Mouse (Mus musculus): ENCODE results near the gene Ciapin1. TPM values are rescaled to one million over a fixed set of nuclear protein-coding genes. Genes with fewer than 3 reads are reported as not detected.
A peak's percentile ranks its signal among the peaks of the same experiment; 100 is the strongest.

The Ciapin1 gene
- polyA plus RNA-seq, 1 experiment from 2014 or later: 112 TPM

GRCm38 (mm10) chr8:94771941-94772670 lies 66.1 kb downstream of the Ciapin1 start, which contains the start of gene Cx3cl1:
TSS of gene Cx3cl1 (plus strand) at chr8:94772009.
- no peak for TF ChIP-seq CTCF (IDR thresholded peaks at IDR 0.05; ENCODE audit: low read depth)
- H3K27ac ChIP-seq: peak within 1 kb of the TSS; percentile 60
- DNase-seq (ENCODE audit: low spot score): peak; percentile 86

GRCm38 (mm10) chr8:94770945-94771344 lies 67.2 kb downstream of the Ciapin1 start:
- H3K27ac ChIP-seq: no peak overlapping the region
- no peak overlapping the region for H3K4me2 ChIP-seq (ENCODE audit: low read length)
- H3K9me3 ChIP-seq (replicated peaks; ENCODE audit: low read length): no peaks in the 10 kb centered on the region
- no peak overlapping the region for H3K9ac ChIP-seq (ENCODE audit: low read depth, low read length)
- no peaks in the 10 kb centered on the region for H3K36me3 ChIP-seq (ENCODE audit: insufficient read depth, low read length)
- DNase-seq (ENCODE audit: low spot score) (peak; percentile 21), ATAC-seq (replicated peaks; ENCODE audit: low FRiP score, low read depth) (no peak; the same call in 1 of the 2 replicates)
- H3K4me3 ChIP-seq (replicated peaks; ENCODE audit: low read depth, low read length): no peak overlapping the region
- TF ChIP-seq CTCF (IDR thresholded peaks at IDR 0.05; ENCODE audit: low read depth): no peak
- 38% methylated on average over 6 of the region's 6 CpGs for WGBS
- H3K4me1 ChIP-seq (replicated peaks; ENCODE audit: insufficient read depth, low read length): peaks cover 9% of the 10 kb centered on the region; the same call in 1 of the 2 replicates
- peaks cover 4% of the 10 kb centered on the region; the same call in 1 of the 2 replicates for H3K27me3 ChIP-seq (ENCODE audit: insufficient read depth, low read length)

More at GRCm38 (mm10) chr8:94771941-94772670, 66.1 kb downstream of the Ciapin1 start, which contains the start of gene Cx3cl1:
- under 1% methylated on average over 38 of the region's 38 CpGs for WGBS
- peak within 1 kb of the TSS; percentile 59 for H3K9ac ChIP-seq (ENCODE audit: low read depth, low read length)
- peaks cover 4% of the 10 kb centered on the region; the same call in 1 of the 2 replicates for H3K27me3 ChIP-seq (ENCODE audit: insufficient read depth, low read length)
- H3K4me3 ChIP-seq (replicated peaks; ENCODE audit: low read depth, low read length): peak within 1 kb of the TSS; percentile 47
- no peaks in the 10 kb centered on the region for H3K9me3 ChIP-seq (replicated peaks; ENCODE audit: low read length)
- H3K4me1 ChIP-seq (replicated peaks; ENCODE audit: insufficient read depth, low read length): peaks cover 9% of the 10 kb centered on the region; the same call in 1 of the 2 replicates
- no peaks in the 10 kb centered on the region for H3K36me3 ChIP-seq (ENCODE audit: insufficient read depth, low read length)
- ATAC-seq (replicated peaks; ENCODE audit: low FRiP score, low read depth): peak; percentile 83
- H3K4me2 ChIP-seq (ENCODE audit: low read length): peak within 1 kb of the TSS; percentile 92

Other genes starting within 250 kb of the Ciapin1 start
- gene Rspry1, start 236.4 kb downstream of the Ciapin1 start, polyA plus RNA-seq (2015; fragmentation: Nextera tagmentation; extraction: Ambion mirVana): 31.0 and 33.1 TPM in 2 replicates
- 64.1 and 72.0 TPM in 2 replicates for gene Fam192a, start 236.4 kb downstream of the Ciapin1 start, polyA plus RNA-seq (2015; fragmentation: Nextera tagmentation; extraction: Ambion mirVana)
- 127 TPM in 2 replicates for gene Arl2bp, start 171.8 kb downstream of the Ciapin1 start, polyA plus RNA-seq (2015; fragmentation: Nextera tagmentation; extraction: Ambion mirVana)
- gene Pllp, start 142.1 kb downstream of the Ciapin1 start, polyA plus RNA-seq (2015; fragmentation: Nextera tagmentation; extraction: Ambion mirVana): 16.6 and 17.5 TPM in 2 replicates
- gene Ccl22, start 92.8 kb downstream of the Ciapin1 start, polyA plus RNA-seq (2015; fragmentation: Nextera tagmentation; extraction: Ambion mirVana): not detected in 2 replicates
- gene Cx3cl1, start 66.3 kb downstream of the Ciapin1 start, polyA plus RNA-seq (2015; fragmentation: Nextera tagmentation; extraction: Ambion mirVana): 21.5 and 23.4 TPM in 2 replicates
- gene Ccl17, start 27.9 kb downstream of the Ciapin1 start, polyA plus RNA-seq (2015; fragmentation: Nextera tagmentation; extraction: Ambion mirVana): 0.69 and 1.2 TPM in 2 replicates
- 101 and 108 TPM in 2 replicates for gene Coq9, start within 50 bp of the Ciapin1 start, polyA plus RNA-seq (2015; fragmentation: Nextera tagmentation; extraction: Ambion mirVana)
- gene Polr2c, start 19.1 kb upstream of the Ciapin1 start, polyA plus RNA-seq (2015; fragmentation: Nextera tagmentation; extraction: Ambion mirVana): 129 and 132 TPM in 2 replicates
- gene Dok4, start 38.0 kb upstream of the Ciapin1 start, polyA plus RNA-seq (2015; fragmentation: Nextera tagmentation; extraction: Ambion mirVana): 25.2 TPM in 2 replicates
- gene Ccdc102a, start 79.7 kb upstream of the Ciapin1 start, polyA plus RNA-seq (2015; fragmentation: Nextera tagmentation; extraction: Ambion mirVana): 17.5 and 20.0 TPM in 2 replicates
- gene Adgrg5, start 85.3 kb upstream of the Ciapin1 start, polyA plus RNA-seq (2015; fragmentation: Nextera tagmentation; extraction: Ambion mirVana): not detected in 2 replicates
- gene Adgrg1, start 136.4 kb upstream of the Ciapin1 start, polyA plus RNA-seq (2015; fragmentation: Nextera tagmentation; extraction: Ambion mirVana): 109 and 125 TPM in 2 replicates
- gene Adgrg3, start 179.3 kb upstream of the Ciapin1 start, polyA plus RNA-seq (2015; fragmentation: Nextera tagmentation; extraction: Ambion mirVana): 3.7 and 4.4 TPM in 2 replicates
- gene Drc7, start 216.7 kb upstream of the Ciapin1 start, polyA plus RNA-seq (2015; fragmentation: Nextera tagmentation; extraction: Ambion mirVana): not detected in 2 replicates
- gene Katnb1, start 242.8 kb upstream of the Ciapin1 start, polyA plus RNA-seq (2015; fragmentation: Nextera tagmentation; extraction: Ambion mirVana): 21.2 and 22.9 TPM in 2 replicates